Mouse (Mus musculus) embryonic facial prominence, embryonic 11.5 days (tissue): Measurements from ENCODE around the gene Micu2. TPM values are rescaled to one million over a fixed set of nuclear protein-coding genes. Genes with fewer than 3 reads are reported as not detected.
A peak's percentile ranks its signal among the peaks of the same experiment; 100 is the strongest.

ENCODE experiments used
- ATAC-seq: fragments of 200-750 bp; cut with Nextera tagmentation; replicated peaks from 2 replicates; pipeline ENCODE4 v1.8.0; 2017; ENCODE audit warnings: low read depth; ENCODE audit not compliant: insufficient number of reproducible peaks, low FRiP score, low TSS enrichment
- DNase-seq: peaks from one replicate; pipeline ENCODE4 v3.0.0-alpha.2; 2015; ENCODE audit warnings: low spot score
- H3K27ac ChIP-seq: fragments of 300-500 bp; sonication (generic); replicated peaks from 2 replicates; pipeline ENCODE4 v1.5.1; 2014; ENCODE audit warnings: mild to moderate bottlenecking, low read depth, low read length, control low read depth
- H3K27me3 ChIP-seq: fragments of 300-500 bp; sonication (generic); 2 replicates; pipeline ENCODE4 v1.6.1; 2014; ENCODE audit warnings: mild to moderate bottlenecking, low read length, moderate library complexity, mixed read lengths; ENCODE audit not compliant: control insufficient read depth, insufficient read depth
- H3K36me3 ChIP-seq: fragments of 300-500 bp; sonication (generic); replicated peaks from 2 replicates; pipeline ENCODE4 v1.6.1; 2014; ENCODE audit warnings: low read depth, mild to moderate bottlenecking, low read length, moderate library complexity, mixed read lengths; ENCODE audit not compliant: control insufficient read depth, insufficient read depth
- H3K4me1 ChIP-seq: fragments of 300-500 bp; sonication (generic); 2 replicates; pipeline ENCODE4 v1.6.1; 2014; ENCODE audit warnings: low read length, mixed read lengths; ENCODE audit not compliant: control insufficient read depth, insufficient read depth
- H3K4me2 ChIP-seq: fragments of 300-500 bp; sonication (generic); 2 replicates; pipeline ENCODE4 v1.6.1; 2014; ENCODE audit warnings: low read depth, mild to moderate bottlenecking, control low read depth, low read length, moderate library complexity
- H3K4me3 ChIP-seq: fragments of 300-500 bp; sonication (generic); 2 replicates; pipeline ENCODE4 v1.5.1; 2014; ENCODE audit warnings: low read depth, low read length, control low read depth
- H3K9ac ChIP-seq: fragments of 300-500 bp; sonication (generic); replicated peaks from 2 replicates; pipeline ENCODE4 v1.6.1; 2014; ENCODE audit warnings: mild to moderate bottlenecking, control low read depth, low read length
- H3K9me3 ChIP-seq: fragments of 300-500 bp; sonication (generic); replicated peaks from 2 replicates; pipeline ENCODE4 v1.6.1; 2016; ENCODE audit warnings: mild to moderate bottlenecking, low read length, inconsistent platforms, mixed read lengths; ENCODE audit not compliant: control insufficient read depth
- WGBS: fragments of 180-500 bp; shearing (Covaris S2); extraction: QIAGEN DNeasy Blood & Tissue Kit; methylation state at CpG from one replicate; pipeline ENCODE4 v1.1.7; 2014; 5-methylcytosine and 5-hydroxymethylcytosine counted together
- polyA plus RNA-seq: library from polyadenylated mRNA; unstranded; fragments of >200 nt; fragmentation: Nextera tagmentation; extraction: Ambion mirVana; gene quantifications from 2 replicates; pipeline ENCODE4 v1.2.1, GENCODE M21; 2014

Micu2 gene
- polyA plus RNA-seq, 1 experiment from 2014 or later = 67.6 TPM

GRCm38 (mm10) chr14:57997431-57997830 is 1.6 kb downstream of the Micu2 start:
- ATAC-seq (no peak), DNase-seq (no peak)
- H3K4me1 ChIP-seq = no peaks in the 10 kb centered on the region
- H3K9me3 ChIP-seq = no peaks in the 10 kb centered on the region
- H3K4me2 ChIP-seq = no peak overlapping the region
- H3K27ac ChIP-seq = no peak overlapping the region
- no peaks in the 10 kb centered on the region for H3K27me3 ChIP-seq
- H3K36me3 ChIP-seq = no peaks in the 10 kb centered on the region
- 67% methylated on average over 1 of the region's 1 CpGs for WGBS
- H3K9ac ChIP-seq = no peak overlapping the region
- H3K4me3 ChIP-seq = no peak overlapping the region

- no peak for ATAC-seq
- 90% methylated on average over 3 of the region's 3 CpGs for WGBS
- no peak overlapping the region for H3K4me3 ChIP-seq
- no peak overlapping the region for H3K27ac ChIP-seq
- H3K36me3 ChIP-seq = no peaks in the 10 kb centered on the region
- H3K9me3 ChIP-seq = no peaks in the 10 kb centered on the region
- no peaks in the 10 kb centered on the region for H3K4me1 ChIP-seq
- no peaks in the 10 kb centered on the region for H3K27me3 ChIP-seq
- no peak overlapping the region for H3K9ac ChIP-seq
- no peak for DNase-seq
- no peak overlapping the region for H3K4me2 ChIP-seq
These were observed 2.9 kb downstream of the Micu2 start for GRCm38 (mm10) chr14:57996210-57996609.

DNA sequence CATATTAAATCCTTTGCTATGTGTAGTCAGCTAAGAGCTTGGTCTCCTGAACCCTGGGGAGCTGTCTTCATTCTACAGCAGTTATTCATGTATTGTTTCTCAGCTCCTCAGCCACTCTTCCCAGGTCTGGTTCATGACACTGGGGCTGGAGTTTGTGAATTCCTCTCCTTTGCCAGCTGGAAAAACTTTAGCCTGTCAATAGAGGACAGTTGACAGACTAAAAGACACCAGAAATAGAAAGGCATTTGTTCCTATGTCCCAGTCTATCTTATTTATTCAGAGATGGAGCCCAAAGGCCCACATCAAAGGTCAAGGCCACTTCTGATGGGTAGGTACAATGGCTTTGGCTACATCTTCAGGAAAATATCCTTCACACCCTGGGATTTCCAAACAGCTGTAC is 7.3 kb downstream of the Micu2 start:
- no peak for ATAC-seq
- no peaks in the 10 kb centered on the region for H3K4me1 ChIP-seq
- H3K9ac ChIP-seq = no peak overlapping the region
- H3K9me3 ChIP-seq = no peaks in the 10 kb centered on the region
- DNase-seq = no peak
- H3K4me2 ChIP-seq = no peak overlapping the region
- H3K4me3 ChIP-seq = no peak overlapping the region
- H3K27ac ChIP-seq = no peak overlapping the region
- no peaks in the 10 kb centered on the region for H3K27me3 ChIP-seq
- H3K36me3 ChIP-seq = no peaks in the 10 kb centered on the region

DNA sequence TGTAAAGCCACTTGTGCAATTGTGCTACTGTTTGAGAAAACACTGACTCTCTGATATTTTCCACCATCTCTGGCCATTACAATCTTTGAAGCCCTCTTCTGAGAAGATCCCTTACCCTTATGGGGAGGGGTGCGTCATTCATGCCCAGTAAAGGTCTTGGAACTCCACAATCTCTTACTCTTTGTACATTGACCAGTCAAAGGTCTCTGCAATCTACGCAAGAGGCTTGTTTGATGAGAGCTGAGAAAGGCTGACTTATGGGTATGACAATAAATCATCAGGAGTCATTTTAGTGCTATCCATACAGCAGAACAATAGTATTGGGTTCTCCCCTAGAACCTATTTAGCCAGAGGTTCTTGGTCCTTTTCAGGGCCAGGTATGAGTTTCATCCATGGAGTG is 9.9 kb downstream of the Micu2 start:
- no peak for ATAC-seq
- 91% methylated on average over 2 of the region's 2 CpGs for WGBS
- DNase-seq = no peak

DNA sequence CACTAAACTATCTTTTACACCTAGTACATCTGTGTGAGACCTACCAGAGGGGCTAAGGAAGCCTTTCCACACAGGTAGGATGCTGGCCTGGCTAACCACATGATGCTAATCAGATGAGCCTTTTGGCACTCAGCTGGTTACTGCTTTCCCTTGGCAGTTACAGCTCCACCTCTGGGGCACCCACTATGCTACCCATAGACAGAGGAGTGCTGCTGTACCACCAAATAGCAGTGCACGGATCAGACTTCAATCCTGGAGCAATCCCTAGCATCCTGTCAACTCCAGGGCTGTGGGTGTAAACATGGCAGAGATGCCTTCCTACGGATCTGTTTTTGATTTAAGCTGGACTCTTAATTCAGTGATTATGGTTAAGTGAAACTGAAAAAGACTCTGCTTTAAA is 13.3 kb downstream of the Micu2 start:
- no peak for ATAC-seq
- Histone ChIP-seq H3K4me2 (no peak overlapping the region), H3K4me3 (no peak overlapping the region), H3K9me3 (no peaks in the 10 kb centered on the region), H3K9ac (no peak overlapping the region), H3K27ac (no peak overlapping the region), H3K4me1 (peaks cover 4% of the 10 kb centered on the region), H3K27me3 (no peaks in the 10 kb centered on the region), H3K36me3 (no peaks in the 10 kb centered on the region)
- no peak for DNase-seq
- WGBS = 72% methylated on average over 2 of the region's 2 CpGs

More for the DNA sequence above, 9.9 kb downstream of the Micu2 start:
- Histone ChIP-seq H3K27ac (no peak overlapping the region), H3K27me3 (no peaks in the 10 kb centered on the region), H3K4me2 (no peak overlapping the region), H3K4me3 (no peak overlapping the region), H3K9me3 (no peaks in the 10 kb centered on the region), H3K9ac (no peak overlapping the region), H3K36me3 (no peaks in the 10 kb centered on the region), H3K4me1 (no peaks in the 10 kb centered on the region)

DNA sequence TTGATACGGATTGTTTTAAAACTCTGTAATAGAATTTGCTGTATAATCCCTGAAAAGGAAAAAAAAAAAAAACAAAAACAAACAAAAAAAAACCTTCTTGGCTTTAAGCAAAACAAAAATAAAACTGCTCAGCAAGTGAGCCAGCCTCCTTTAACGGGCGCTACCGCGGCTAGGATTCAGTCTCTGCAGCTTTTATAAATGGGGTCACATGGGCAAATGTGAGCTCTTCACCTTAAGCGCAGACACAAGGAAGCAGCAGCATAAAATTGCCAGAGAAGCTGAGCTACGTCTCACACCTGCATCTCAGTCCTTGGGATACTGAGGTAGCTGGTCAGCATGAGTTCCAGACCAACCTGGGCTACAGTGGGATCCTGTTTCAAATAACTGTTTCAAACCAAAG is 16.6 kb downstream of the Micu2 start:
- no peaks in the 10 kb centered on the region for H3K27me3 ChIP-seq
- no peaks in the 10 kb centered on the region for H3K36me3 ChIP-seq
- no peak overlapping the region for H3K9ac ChIP-seq
- peak; percentile 33 for DNase-seq
- peaks cover 5% of the 10 kb centered on the region for H3K4me1 ChIP-seq
- WGBS = 19% methylated on average over 7 of the region's 7 CpGs
- no peak overlapping the region for H3K4me2 ChIP-seq
- no peak overlapping the region for H3K27ac ChIP-seq
- H3K4me3 ChIP-seq = no peak overlapping the region
- ATAC-seq = no peak
- no peaks in the 10 kb centered on the region for H3K9me3 ChIP-seq

GRCm38 (mm10) chr14:57981720-57982418 is 17.2 kb downstream of the Micu2 start:
- 0 out of 2 replicates have a peak, but pooled peaks have one; percentile 34 for ATAC-seq
- H3K4me1 ChIP-seq = peaks cover 5% of the 10 kb centered on the region
- H3K9me3 ChIP-seq = no peaks in the 10 kb centered on the region
- no peak overlapping the region for H3K4me3 ChIP-seq
- peak overlapping the region; percentile 22 for H3K9ac ChIP-seq
- H3K36me3 ChIP-seq = no peaks in the 10 kb centered on the region
- 30% methylated on average over 14 of the region's 14 CpGs for WGBS
- peak; percentile 51 for DNase-seq
- H3K4me2 ChIP-seq = 0 out of 2 replicates have a peak overlapping the region, but pooled peaks have one; percentile 0
- H3K27me3 ChIP-seq = no peaks in the 10 kb centered on the region
- H3K27ac ChIP-seq = no peak overlapping the region; the same call in 1 of the 2 replicates

- 75% methylated on average over 8 of the region's 8 CpGs for WGBS
- Histone ChIP-seq H3K4me1 (peaks cover 5% of the 10 kb centered on the region), H3K4me3 (no peak overlapping the region), H3K9me3 (no peaks in the 10 kb centered on the region), H3K27ac (no peak overlapping the region), H3K9ac (no peak overlapping the region), H3K27me3 (no peaks in the 10 kb centered on the region), H3K36me3 (no peaks in the 10 kb centered on the region), H3K4me2 (no peak overlapping the region)
- ATAC-seq (no peak), DNase-seq (no peak)
These were observed 18.3 kb downstream of the Micu2 start for GRCm38 (mm10) chr14:57980776-57981175.
